Mouse (Mus musculus) spleen, postnatal 10 days (tissue): ENCODE measurements around the gene Trim40.
A peak's percentile ranks its signal among the peaks of the same experiment; 100 is the strongest.
"Not testable (repeated sequence)": the region's sequence is repeated elsewhere in the genome, so short reads cannot be mapped to it uniquely, and the experiment has no call there.

ENCODE experiments used
- DNase-seq, 2 experiments: peaks; one replicate each; pipeline ENCODE4 v3.0.0; 2021 to 2022; ENCODE audit warnings: low spot score in 2 of 2

Trim40 gene

DNA sequence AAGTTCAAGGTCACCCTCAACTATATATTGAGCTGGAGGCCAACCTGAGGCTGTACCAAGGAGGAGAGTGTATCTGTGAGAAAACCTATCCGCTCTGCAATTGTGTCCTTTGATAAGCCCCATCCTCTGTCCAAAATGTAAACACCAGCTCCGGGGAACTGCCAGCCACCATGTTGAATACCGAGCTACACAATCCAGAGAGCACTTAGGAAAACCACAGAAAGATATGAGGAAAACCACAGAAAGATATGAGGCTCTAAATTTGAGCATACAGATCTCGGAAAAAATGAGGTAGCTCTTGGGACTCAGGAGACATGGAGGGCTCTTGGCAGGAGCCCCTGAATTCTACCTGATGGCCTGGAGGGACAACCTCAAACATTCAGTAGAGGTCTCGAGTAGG, 3.5 kb upstream of the Trim40 start:
- DNase-seq = no peak

DNA sequence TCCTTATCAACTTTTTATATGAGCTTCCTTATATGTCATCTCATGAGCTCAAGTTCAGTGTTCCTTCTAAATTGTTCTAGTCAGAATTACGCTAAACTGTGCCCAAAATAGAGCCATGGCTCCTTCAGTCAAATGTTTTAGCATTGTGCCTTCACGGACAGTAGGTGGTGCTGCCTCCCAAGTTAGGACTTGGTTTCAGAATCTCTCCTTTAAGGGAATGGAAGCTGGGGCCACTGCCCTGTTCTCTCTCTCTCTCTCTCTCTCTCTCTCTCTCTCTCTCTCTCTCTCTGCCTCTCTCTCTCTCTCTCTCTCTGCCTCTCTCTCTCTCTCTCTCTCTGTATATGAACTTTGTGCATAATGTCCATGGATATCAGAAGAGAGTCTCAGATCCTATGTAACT, 2.4 kb upstream of the Trim40 start:
- peak in 1 of 2 experiments; percentile 63 for DNase-seq

DNA sequence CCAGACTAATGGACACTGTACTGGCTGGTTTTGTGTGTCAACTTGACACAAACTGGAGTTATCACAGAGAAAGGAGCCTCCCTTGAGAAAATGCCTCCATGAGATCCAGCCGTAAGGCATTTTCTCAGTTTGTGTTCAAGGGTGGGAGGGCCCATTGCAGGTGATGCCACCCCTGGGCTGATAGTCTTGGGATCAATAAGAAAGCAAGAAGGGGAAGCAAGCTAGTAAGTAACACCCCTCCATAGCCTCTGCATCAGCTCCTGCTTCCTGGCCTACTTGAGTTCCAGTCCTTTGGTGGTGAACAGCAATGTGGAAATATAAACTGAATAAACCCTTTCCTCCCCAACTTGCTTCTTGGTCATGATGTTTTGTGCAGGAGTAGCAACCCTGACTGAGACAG, 1.6 kb upstream of the Trim40 start:
- not testable (repeated sequence) for DNase-seq

DNA sequence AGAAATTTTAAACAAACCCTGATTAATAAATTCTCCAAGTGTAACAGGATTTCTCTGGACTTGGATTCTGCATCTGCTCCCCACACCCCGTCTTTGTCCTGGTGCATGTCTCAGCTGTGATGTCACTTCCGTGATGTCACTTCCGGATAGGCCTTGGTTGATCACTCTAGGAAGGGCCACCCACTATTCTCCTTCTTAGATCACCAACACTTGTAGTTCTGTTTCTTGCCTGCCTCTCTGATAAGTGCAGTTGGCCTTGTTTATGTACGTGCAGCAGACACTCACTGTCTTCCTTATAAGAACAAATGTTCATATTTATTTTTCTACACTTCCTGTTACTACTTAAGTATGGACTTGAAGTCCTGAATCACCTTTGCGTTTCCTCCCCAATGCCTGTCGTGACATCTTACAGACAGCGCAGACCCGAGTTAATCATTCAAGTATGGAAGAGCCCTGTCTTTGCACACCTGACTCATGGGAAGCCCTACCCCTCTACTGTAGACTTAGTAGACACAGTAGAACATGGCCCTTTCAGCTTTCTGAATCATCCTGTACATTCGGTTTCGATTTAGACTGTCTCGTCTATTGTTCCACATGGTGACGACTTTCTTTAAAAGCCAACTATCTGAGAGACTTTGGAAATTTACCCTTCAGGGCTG, 4.7 kb downstream of the Trim40 start:
- DNase-seq = no peak

DNA sequence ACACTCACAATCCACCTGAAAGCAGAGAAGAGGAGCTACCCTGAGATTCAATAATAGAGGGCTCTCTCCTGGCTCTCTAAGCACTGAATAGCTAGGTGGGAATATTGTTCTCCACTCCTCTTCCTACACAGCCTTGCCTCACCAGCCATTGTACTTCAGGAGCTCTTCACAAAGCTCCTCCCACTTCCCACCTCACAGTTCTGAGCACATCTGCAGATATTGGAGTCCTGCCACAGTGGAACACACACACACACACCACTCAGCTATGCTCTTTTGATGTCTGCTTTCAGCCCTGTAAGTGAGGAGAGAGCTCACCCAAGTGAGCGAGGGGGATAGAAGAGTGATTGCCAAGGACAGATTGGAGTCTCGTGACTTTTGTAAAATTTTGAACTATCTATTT, 6.6 kb downstream of the Trim40 start:
- DNase-seq = no peak

DNA sequence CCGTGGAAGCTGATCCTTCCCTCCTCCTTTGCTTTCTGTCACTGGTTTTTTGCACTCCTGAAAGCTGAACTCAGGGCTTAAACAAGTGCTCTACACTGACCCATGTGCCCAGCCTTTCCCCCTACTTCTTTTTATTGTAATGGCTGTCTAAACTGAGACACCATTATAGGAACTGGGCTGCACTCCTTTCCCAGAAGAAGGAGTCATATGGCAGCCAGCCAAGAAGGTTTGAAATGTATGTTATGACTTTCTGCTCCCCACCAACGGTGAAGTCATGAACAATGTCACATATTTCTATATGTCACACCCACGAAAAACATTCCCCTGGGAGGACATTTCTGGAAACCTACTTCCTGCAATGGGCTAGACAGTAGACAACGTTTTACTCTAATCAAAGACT, 15.3 kb downstream of the Trim40 start:
- DNase-seq = no peak

DNA sequence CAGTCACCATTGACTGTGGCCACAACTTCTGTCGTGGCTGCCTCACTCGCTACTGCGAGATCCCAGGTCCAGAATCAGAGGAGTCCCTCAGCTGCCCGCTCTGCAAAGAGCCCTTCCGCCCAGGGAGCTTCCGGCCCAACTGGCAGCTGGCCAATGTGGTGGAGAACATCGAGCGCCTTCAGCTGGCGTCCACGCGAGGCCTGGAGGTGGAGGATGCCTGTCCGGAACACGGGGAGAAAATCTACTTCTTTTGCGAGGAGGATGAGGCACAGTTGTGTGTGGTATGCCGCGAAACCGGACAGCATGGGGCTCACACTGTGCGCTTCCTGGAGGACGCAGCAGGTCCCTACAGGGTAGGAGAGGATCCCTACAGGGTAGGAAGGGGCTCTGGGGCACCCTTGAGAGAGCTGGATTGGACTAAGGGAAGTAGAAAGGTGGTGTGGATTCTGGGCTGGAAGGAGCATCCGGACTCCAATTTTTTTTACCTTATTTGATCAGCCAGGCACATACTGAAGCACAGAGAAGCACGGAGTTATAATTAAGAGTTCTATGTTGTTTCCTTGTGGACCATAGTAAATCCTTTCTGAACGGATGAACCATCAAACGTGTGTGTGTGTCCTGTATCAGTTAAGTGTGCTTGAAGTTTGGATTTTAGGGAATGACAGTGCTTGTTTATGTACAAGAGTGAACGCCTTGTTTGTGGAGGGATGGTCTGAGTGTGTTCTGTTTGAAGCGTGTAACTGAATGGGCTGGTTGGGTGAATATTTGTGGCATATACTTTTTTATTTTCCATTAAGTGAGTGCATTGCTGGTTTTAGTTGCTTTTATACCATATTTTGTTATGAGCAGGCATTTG, 19.7 kb downstream of the Trim40 start:
- DNase-seq = peak; percentile 87 to 88

DNA sequence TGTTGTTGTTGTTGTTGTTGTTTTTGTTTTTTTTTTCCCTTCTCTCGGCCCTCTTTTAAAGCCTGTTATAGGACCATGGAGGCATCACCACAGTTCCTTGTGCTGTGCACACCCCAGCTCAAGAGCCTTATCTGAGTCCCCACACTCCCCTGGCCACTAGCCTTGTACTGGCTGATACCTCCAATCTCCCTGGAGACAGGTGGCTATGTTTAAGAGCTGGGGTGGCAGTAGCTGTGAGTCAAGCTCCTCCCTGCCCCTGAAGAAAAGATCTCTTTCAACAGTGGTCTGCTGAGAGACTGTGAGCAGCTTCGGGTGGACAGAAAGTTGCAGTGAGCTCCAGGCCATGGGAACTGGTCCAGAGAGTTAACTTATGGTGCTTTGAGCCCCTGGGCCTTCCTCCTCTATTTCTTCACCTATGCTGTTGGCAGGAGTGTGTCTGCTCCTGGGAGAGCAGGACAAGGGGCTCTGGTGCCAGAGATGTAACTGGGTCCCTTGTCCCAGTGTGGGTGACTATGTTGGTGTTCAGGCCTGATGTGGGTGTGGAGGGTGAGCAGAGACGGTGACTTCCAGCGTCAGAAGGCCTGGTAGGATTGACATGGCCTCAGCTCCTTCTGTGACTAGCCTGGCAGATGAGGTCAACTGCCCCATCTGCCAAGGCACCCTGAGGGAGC, 20.5 kb downstream of the Trim40 start, which contains the start of gene Trim10:
Gene Trim10, plus strand, starts transcription at position 291 of the 671 bp plus-strand sequence.
- DNase-seq = peak; percentile 78 to 86

DNA sequence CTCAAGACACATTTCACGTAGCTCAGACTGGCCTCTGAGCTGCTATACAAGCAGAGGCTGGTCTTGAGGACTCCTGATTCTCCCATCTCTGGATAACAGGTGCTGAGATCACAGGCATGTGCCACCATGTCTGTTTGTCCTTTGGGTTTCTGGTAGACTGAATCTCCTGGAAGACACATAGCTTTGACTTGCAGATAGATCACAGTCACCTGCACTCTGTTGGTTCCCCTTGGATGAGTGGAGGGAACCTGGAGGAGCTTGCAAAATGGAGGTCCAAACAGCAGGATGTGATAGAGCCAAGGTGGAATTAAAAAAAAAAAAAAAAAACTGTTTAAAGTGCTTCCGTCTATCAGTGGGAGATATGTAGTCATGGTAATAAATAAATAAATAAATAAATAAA, 21.1 kb downstream of the Trim40 start:
- peak; percentile 38 to 53 for DNase-seq

DNA sequence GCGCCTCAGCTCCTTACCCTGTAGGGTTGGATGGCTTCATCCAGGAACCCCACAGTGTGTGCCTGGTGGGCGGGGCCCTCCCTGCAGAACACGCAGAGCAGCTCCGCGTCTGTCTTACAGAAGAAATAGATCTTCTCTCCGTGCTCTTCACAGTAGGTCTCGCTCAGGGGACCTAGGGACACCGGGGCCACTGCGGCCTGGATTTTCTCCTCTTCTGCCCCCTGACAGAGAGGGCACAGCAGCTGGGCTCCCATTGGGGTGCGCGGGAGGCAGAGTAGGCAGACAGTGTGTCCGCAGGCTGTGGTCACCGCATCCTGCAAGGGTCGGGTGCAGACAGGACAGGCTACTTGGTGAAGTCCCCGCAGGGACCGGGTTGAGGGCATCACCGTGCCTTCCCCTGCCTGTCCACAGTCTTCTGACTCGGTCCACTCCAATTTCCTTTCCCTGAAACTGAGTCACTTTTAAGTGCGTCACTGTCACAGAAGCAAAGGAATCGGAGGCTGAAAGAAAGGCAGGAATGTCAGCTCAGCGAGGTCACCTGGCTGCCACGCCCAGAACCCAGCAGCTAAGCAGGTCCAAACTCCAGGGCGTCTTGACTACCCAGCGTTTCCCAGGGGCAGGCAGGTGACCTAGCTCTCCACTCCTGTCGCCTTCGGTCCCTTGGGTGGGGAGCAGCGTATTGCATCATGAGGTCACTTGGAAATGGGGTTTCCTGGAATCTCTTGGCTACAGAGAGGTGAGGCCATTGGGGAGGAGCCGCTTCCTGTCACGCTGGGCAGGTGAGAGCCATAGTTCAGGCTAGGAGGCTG, 23.0 kb downstream of the Trim40 start, which contains the start of gene Trim15:
Gene Trim15, minus strand, starts transcription at position 492 of the 809 bp plus-strand sequence.
- DNase-seq = peak; percentile 50 to 63

DNA sequence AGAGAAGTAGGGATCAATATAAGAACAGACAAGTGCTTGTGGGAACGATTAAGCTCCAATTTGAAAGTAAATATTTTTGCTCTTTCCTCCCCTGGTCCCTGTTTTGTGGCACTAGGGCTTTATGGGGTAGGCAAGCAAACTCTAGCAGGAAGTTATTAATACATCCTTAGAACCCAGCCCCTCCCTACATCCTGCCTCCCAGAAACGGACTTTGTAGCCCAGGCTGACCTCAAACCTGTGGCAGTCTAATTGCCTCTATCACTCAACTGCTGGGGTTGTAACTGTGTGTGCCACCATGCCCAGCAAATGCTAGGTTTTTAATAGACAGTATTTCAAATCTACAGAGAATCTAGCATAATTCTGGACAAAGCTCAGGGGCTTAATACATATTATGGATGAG, 28.2 kb downstream of the Trim40 start:
- DNase-seq = no peak

DNA sequence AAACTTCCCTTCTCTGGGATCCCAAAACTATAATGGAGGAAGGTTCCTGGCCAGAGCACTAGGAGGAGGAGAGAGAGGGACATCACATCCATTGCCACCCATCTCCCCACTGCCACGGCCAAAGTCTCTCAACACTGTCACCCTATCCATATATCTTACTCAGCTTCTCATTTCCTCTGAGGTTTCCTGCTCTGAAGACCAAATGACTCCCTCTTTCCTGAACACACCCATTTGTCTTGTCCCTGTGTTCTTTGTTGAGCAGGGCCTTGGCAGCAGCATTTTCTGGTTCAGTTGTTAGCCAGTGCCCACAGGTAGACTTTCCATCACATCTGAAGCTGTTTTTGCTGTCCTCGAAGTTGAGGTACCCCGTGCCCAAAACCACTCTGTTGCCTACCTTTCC, 31.7 kb downstream of the Trim40 start:
- DNase-seq = no peak

DNA sequence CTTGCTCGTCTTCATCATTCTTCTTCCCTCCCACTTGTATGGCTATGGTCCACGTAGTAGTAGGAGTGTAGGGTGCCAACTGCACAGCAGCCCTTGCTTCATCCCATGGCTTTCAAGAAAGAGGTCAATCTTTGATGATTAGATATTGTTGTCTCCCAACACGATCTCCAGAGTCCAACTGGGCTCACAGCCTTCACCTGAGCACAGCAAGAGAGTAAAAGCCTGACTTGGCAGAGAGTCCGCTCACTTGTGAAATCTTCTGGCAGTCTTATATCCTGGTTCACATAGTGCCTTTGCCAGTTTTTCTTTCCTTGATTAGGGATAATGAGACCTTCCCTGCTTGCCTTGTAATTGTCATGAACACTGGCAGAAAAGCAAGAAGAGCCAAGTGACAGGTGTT, 33.7 kb downstream of the Trim40 start:
- DNase-seq = no peak

DNA sequence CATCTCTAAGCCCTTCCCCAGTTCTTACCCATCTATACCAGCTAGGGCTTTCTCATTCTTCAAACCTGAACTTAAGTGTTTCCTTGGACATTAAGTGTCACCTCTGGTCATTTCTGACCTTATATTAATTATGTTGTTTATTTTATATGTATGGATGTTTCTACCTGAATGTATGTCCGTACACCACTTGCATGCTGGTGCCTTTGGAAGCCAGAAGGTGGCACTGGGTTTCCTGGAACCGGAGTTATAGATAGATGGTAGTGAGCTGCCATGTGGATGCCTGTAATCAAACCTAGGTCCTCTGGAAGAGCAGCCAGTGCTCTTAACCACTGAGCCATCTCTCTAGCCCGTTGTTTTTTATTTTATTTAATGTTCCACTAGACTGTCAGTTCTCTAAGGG, 34.4 kb downstream of the Trim40 start:
- DNase-seq = no peak

DNA sequence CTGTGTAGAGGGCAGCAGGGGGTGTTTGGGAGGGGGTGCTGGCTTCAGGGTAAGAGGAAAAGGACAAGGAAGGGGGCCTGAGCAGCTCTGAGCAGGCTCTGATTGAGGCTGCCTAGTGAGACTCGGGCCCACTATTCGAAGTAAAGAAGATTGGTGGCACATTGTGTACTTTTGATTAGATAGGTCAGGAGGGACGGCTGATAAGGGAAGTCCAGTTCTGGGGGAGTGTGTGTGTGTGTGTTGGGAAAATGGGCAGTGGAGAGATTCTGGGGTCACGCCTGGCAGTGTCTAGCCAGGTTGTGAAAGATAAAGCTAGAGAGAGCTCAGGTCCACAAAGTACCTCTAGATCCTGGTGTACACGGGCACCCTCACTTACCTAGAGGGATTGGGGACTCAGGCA, 38.3 kb downstream of the Trim40 start:
- no peak for DNase-seq

DNA sequence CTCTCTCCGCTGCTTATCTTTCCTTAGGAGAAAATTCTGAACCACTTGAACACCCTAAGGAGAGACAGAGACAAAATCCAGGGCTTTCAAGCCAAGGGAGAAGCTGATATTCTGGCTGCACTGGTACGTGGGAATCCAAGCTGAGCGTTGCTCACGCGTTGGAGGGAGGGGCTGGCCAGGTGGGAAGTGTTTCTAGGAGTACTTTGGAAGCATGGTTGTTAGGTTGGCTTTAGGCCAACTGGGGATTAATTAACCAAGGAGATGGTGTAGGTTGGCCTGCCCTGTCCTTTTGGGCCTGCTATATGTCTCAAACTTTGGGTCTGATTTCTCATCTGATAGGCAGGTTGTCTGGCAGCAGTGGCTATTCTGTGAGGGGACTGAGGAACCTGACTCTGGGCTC, 38.7 kb downstream of the Trim40 start:
- DNase-seq = no peak

DNA sequence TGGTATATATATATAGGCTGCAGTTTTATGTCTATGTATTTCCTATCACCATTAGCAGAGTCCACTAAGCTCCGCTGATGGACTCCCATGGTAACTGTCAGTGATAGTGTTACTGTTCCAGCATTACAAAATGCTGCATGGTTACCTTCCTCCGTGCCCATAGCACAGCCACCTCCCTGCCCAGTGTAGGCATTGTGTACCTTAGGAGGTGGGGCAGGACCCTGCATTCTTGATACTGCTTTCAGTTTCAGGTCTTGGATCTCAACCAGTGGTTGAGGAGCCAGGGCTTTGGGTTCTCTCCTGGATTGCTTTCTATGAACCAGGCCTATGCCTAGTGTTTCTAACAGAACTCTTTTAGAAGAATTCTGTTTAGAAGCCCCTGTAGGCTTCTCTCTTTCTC, 39.9 kb downstream of the Trim40 start:
- no peak for DNase-seq

DNA sequence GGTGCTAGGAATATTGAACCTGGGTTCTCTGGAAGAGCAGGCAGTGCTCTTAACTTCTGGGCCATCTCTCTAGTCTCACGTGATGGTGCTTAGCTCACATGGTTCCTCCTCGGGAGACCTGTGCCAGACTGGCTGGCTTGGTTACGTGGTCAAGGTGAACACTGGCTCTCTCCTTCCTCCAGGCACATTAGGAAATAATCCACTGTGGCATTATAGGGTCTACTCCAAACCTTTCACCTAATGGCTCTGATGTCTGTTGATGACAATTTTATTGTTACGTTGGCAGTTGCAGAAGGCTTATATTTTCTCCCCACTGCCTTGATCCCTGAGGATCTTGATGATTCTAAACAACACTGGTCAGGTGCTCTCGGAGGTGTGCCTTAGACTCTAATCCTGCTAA, 41.0 kb downstream of the Trim40 start:
- no peak for DNase-seq

DNA sequence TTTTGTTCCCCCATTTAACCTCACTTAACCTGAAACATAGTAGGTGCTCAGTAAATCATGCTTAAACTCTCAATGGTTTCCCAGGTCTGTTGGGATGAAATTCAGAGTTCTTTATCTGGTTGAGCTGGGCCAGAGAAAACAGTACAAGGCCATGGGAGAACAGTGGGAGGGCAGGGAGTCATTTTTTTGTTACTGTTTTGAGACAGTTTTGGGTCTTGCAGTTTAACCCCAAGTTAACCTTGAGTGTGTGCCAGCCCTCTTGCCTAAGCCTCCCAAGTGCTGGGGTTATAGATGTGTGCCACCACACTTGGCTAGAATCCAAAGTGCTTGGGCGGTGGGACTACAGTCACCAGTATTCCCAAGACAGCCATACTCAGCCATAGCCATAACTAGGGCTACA, 45.2 kb downstream of the Trim40 start:
- no peak for DNase-seq

DNA sequence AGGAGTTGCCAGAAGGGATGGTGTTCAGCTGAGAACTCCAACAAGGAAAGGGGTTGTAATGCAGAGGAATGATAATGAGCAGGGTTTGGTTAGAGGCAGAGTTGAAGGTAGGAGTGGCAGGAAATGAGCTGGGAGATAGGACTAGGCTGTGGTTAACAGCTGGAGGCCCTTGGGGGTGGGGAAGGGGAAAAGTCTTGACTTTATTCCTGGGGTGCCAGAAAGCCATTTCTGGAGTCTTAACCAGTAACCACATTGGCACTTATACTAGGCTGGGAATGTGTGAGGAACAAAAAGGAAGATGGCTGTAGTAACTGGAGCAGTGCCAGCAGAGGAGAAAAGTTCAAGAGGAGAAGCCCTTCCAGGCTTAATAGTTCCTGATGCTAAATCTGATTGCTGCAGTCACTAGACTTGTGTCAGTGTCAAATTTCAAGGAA, 45.6 kb downstream of the Trim40 start:
- DNase-seq = no peak

DNA sequence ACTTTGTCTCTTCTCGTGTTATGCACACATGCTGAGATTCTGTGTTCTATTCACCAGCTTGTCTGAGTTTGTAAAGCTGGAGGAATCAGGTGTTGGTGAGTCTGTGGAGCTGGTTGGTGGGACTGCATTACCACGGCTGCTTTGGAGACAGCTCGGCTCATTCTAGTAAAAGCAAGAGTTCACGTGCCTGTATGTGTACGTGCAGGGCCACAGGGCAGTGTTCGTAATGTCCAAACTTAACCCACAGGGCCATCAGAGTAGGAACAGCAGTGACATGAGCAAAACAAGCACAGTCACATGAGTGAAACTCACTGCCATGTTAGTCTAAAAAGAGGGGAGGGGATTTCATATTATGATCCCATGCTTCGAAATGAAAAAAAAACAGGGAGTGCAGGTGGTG, 46.2 kb downstream of the Trim40 start:
- no peak for DNase-seq

DNA sequence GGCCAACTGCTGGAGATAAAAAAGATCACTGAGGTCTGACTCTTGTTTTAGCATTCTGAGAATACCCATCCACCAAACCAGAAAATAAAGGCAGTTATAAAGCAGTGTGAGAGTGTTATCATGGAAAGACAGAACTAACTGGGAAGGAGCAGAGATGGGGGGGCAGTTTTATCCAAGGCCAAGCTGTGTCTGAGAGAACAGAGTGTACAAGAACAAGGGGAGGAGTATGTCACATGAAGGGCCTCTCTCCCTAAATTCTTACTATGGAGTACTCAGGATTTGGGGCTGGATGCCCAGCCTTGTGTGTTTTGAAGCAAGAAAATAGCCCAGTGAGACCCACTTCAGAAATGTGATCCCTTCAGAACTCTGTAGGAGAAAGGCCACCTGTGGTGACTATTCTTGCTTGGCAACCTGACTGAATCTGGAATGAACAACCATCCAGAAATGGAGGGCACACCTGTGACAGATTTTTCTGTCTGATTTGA, 48.9 kb downstream of the Trim40 start:
- no peak for DNase-seq
